Mouse (Mus musculus): ENCODE measurements around the gene Gfra4.
"Not testable (repeated sequence)": the region's sequence is repeated elsewhere in the genome, so short reads cannot be mapped to it uniquely, and the experiment has no call there.

Gfra4 gene

GRCm38 (mm10) chr2:131046025-131046424 lies 3.1 kb upstream of the Gfra4 start:
- DNase-seq (ENCODE audit: low spot score in 2 of 2), result no peak

DNA sequence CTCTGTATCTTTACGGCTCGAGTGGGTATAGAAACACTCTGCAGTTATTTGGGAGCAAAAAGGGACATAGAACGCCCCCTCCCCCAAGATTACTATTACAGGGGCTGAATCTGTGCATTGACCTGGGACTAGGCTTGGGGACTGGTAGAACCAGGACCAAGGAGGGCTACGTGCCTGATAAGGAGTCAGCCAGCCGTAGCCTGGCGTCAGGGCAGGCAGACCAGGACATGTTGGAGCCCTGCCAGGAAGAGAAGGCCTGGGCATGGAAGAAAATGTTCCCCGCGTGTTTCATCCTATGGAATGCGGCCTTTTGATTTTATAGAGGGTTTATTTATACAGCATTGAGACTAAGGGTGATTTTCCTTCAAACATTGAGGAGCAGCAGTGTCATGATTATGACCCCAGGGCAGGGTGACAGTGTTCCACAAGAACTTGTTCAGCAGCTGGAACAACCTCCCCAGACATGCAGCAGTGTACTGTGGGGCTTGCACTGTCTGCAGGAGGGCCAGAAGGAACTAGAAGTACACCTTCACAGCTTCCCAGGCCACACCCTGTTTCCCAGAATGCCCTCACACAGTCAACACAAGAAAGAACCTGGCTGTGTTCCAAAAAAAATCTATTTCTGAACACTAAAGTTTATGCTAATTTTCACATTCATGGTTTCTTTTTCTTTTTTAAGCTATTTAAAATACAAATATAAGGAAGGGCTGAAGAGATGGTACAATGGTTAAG lies 2.3 kb upstream of the Gfra4 start:
- no peak for DNase-seq (ENCODE audit: low spot score in 2 of 2)

- DNase-seq (ENCODE audit: low spot score in 2 of 2), result no peak
Observed at GRCm38 (mm10) chr2:131044354-131044852, 1.5 kb upstream of the Gfra4 start.

DNA sequence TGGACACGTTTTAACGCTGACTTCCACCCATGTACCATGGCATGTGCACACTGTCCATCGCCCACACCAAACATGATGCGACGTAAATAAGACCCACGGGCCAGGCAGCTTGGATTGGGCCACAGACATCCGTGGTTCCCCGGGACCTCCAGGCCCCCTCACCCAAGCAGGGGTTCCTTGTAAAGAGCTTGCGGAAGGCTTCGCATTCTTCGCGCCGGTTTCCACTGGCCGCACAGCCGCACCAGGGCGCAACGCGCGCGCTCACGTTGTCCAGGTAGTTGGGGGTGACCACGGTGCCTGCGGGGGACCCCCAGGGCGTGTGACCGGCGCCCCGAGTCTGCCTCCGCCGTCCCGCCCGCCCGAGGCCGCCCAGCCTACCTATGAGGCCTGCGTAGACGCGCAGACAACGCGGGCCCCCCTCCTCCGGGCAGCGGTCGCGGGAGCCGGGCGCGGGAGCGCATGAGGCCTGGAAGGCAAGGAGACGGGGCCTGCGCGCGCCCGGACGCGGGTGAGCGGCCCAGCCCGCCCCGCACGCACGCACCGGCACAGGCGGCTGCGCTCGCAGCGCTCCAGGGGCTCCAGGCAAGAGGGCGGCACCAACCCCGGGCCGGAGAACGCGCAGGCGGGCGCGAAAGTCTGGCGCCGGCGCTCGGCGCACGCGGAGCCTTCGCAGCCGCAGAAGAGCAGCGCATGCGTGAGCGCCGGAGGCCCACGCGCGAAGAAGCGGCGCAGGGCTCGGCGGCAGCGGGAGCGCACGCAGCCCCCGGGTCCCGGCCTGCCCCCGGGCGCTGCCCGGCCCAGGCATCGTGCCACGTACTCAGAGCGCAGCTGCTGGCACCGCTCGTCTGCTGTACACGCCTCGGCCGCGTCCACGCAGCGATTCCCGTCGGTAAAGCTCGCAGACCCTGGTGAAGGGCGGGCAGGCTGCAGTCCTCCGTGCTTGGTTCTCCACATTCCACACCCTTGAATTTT lies 1.7 kb downstream of the Gfra4 start:
- peak; percentile 60 for DNase-seq (ENCODE audit: low spot score in 2 of 2)

GRCm38 (mm10) chr2:131038675-131039074 lies 4.2 kb downstream of the Gfra4 start:
- no peak for DNase-seq (ENCODE audit: low spot score in 2 of 2)

DNA sequence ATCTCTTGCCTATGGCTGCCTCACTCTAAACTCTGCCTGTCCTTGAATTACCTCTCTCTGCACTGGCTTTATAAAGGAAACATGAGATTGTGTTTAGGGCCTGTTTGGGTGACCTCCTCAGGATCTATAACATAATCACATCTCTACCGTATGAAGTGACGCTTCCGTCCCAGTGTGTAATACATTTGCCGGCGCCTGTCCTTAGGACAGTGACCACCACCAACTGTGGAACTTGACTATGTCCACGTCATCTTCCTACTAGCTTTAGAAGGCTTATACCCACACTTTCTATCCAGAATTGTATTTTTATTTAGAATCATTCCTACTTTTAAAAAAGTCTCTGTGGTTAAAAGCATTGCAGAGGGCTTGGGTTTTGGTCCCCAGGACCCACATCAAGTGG lies 4.7 kb downstream of the Gfra4 start:
- no peak for DNase-seq (ENCODE audit: low spot score in 2 of 2)

DNA sequence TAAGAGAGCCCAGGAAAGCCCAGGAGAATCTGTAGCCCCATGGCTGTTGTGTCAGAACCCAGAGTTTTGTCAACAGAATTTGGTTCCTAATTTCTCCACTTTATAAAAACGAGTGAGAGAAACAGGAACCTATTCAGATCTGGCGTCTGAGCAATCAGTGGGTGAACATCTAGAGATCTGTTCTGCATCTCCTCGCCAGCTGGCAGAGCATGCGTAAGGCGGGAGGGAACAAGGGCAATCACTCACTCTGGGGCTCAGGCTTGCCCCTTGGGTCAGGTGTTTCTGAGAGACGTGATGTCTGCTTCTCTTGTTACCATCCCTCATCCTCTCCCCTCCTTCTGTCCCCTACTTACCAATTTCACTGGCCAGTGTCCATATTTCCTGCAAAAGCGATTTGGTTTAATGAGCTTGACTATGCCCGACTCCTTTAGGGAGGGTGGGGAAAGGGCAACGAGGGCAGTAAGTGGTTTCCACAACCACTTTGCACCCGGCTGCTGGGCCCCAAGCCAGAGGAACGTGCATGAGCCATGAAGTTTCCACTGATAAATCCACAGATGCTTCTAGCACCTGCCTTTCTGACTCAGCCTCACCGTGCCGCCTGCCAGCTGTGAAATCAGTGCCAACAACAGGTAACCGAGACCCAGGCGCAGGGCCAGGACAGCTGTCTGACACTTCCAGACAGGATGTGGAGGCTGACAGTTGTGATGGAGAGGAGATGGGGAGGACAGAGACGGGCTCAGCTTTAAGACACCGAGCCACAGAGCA lies 5.5 kb downstream of the Gfra4 start:
- no peak for DNase-seq (ENCODE audit: low spot score in 2 of 2)

DNA sequence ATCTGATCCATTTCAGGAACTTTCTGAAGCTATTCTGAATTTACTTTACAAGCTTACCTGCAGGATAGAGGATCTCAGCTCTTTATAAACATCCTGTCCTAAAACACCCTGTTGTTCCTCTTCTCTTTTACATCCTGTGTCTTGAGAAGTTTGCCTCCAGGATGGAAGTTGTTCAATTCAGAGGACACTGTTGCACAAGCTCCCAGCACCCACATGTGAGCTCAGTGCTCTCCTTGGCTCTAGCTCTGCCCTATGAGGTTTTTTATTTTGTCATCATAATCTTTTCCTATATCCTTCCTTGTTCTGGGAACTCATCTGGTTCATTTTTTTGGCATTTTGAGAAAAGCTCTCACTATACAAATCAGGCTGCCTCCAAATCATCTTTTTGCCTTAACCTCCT lies 6.1 kb downstream of the Gfra4 start:
- DNase-seq (ENCODE audit: low spot score in 2 of 2), result no peak

GRCm38 (mm10) chr2:131036343-131036742 lies 6.5 kb downstream of the Gfra4 start:
- no peak for DNase-seq (ENCODE audit: low spot score in 2 of 2)

DNA sequence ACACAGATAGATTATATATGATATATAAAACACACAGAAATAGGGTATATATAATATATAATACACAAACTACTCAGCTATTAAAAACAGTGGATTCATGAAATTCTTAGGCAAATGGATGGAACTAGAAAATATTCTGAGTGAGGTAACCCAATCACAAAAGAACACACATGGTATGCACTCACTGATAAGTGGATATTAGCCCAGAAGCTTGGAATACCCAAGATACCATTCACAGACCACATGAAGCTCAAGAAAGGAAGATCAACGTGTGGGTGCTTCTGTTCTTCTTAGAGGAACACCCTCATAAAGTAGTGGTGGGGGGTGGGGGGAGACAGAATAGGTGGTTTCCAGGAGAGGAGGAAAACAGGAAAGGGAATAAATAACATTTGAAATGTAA lies 11.5 kb downstream of the Gfra4 start:
- DNase-seq (ENCODE audit: low spot score in 2 of 2), result not testable (repeated sequence)

- DNase-seq (ENCODE audit: low spot score in 2 of 2), result no peak
Observed at GRCm38 (mm10) chr2:131030998-131031397, 11.9 kb downstream of the Gfra4 start.

GRCm38 (mm10) chr2:131030561-131030960 lies 12.3 kb downstream of the Gfra4 start:
- no peak for DNase-seq (ENCODE audit: low spot score in 2 of 2)

- DNase-seq (ENCODE audit: low spot score in 2 of 2), result no peak
Observed at GRCm38 (mm10) chr2:131029065-131029935, 13.6 kb downstream of the Gfra4 start.

DNA sequence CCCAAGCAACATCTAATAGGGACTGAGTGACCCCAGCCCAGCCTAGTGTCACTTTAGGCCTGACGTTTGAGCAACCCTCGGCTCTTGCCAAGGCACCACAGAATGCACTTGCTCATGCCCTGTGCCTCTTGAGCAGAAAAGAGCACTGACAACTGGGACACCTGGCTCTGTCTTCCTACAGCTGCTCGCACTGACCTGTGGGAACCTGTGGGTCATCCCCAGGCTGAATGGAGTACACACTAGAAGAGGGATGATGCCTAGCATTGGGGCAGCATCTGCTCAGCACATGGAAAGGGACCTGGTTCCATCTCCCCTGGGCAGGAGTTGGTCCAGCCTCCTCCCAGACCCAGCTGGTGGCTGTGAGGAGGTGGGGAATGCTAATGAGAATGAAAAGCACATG lies 15.9 kb downstream of the Gfra4 start:
- DNase-seq (ENCODE audit: low spot score in 2 of 2), result no peak

DNA sequence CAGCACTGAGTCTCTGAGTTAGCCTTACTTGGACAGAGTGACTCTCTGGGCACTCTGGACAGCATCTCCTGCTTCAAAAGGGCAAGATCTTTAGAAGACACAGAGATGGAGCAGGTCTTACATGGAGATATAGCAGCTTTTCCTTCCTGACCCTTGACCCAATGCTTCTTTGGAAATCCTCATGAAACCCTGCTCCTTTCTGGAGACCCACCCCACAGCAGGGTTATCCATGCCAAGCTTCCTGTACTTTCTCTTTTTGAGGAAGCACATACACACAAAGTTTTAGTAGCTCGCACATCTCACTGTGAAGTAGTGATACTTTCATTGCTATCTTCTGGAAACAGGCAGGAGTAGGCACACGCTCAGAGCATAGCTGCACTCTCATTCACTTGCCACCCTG lies 17.7 kb downstream of the Gfra4 start:
- DNase-seq (ENCODE audit: low spot score in 2 of 2), result no peak

DNA sequence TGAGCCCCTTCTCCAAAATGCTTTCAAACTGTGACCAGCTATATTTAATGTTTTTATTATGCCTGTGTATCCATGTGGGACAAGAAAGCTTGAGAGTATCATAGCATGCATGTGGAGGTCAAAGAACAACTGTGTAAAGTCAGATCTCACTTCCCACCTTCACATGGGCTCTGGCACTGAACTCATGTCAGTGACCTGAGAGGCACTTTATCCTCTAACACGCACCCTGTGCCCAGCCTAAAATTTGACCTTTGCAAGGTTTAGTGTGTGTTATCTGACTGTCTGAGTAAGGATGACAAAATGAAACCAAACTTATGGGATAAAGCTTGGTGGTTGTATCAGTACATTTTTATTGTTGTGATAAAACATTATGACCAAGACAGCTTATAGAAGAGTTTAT lies 32.3 kb downstream of the Gfra4 start:
- DNase-seq (ENCODE audit: low spot score in 2 of 2), result no peak

GRCm38 (mm10) chr2:131009123-131009522 lies 33.8 kb downstream of the Gfra4 start:
- no peak for DNase-seq (ENCODE audit: low spot score in 2 of 2)

DNA sequence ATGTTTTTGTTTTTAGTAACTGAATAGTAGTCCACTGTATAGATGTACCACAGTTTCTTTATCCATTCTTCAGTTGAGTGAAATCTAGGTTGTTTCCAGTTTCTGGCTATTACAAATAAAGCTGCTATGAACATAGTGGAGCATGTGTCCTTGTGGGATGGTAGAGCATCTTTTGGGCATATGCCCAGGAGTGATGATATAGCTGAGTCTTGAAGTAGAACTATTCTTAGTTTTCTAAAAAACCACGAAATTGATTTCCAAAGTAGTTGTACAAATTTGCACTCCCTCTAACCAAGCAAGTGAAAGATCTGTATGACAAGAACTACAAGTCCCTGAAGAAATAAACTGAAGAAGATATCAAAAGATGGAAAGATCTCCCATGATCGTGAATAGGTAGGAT lies 50.1 kb downstream of the Gfra4 start:
- DNase-seq (ENCODE audit: low spot score in 2 of 2), result no peak
